Mouse (Mus musculus) liver, embryonic 14.5 days (tissue): Measurements from ENCODE around the gene Rexo4. TPM values are rescaled to one million over a fixed set of nuclear protein-coding genes. Genes with fewer than 3 reads are reported as not detected.

Source experiments
- ATAC-seq: fragments of 200-750 bp; cut with Nextera tagmentation; 2 replicates; pipeline ENCODE4 v1.8.0; 2017; ENCODE audit warnings: moderate number of reproducible peaks, mild to moderate bottlenecking, moderate library complexity; ENCODE audit not compliant: insufficient read depth
- DNase-seq, 3 experiments: peaks; one replicate each; pipeline ENCODE4 v3.0.0-alpha.2; 2012 to 2013; ENCODE audit warnings: low read depth in 3 of 3, low spot score in 3 of 3
- H3K27ac ChIP-seq: fragments of 300-500 bp; sonication (generic); 2 replicates; pipeline ENCODE4 v1.5.1; 2014; ENCODE audit warnings: moderate library complexity, mild to moderate bottlenecking, control low read depth, inconsistent platforms
- H3K27me3 ChIP-seq: fragments of 300-500 bp; sonication (generic); 2 replicates; pipeline ENCODE4 v1.6.1; 2014; ENCODE audit warnings: mild to moderate bottlenecking, low read length, moderate library complexity; ENCODE audit not compliant: control insufficient read depth, insufficient read depth
- H3K36me3 ChIP-seq: fragments of 300-500 bp; sonication (generic); replicated peaks from 2 replicates; pipeline ENCODE4 v1.6.1; 2014; ENCODE audit warnings: low read depth; ENCODE audit not compliant: control insufficient read depth, insufficient read depth
- H3K4me1 ChIP-seq, 2 experiments: fragments of 200-500 bp in 1 of 2; fragments of 300-500 bp in 1 of 2; sonication (generic) in 1 of 2; replicated peaks; 2 replicates each; pipeline ENCODE4 v1.6.1; 2012 to 2014; ENCODE audit warnings: antibody characterized with exemption in 1 of 2, inconsistent platforms in 1 of 2, low read length in 1 of 2; ENCODE audit not compliant: control insufficient read depth in 2 of 2, insufficient read depth in 2 of 2
- H3K4me2 ChIP-seq: fragments of 300-500 bp; sonication (generic); 2 replicates; pipeline ENCODE4 v1.6.1; 2014; ENCODE audit warnings: low read depth, mild to moderate bottlenecking, control low read depth, moderate library complexity
- H3K4me3 ChIP-seq, 2 experiments: fragments of 200-500 bp in 1 of 2; fragments of 300-500 bp in 1 of 2; sonication (generic) in 1 of 2; 2 replicates each; pipeline ENCODE4 v1.5.1; 2012 to 2014; ENCODE audit warnings: low read depth in 2 of 2, low read length in 2 of 2, mild to moderate bottlenecking in 2 of 2, control low read depth in 1 of 2, inconsistent platforms in 1 of 2, moderate library complexity in 1 of 2; ENCODE audit not compliant: insufficient read depth in 1 of 2
- H3K9ac ChIP-seq: fragments of 300-500 bp; sonication (generic); replicated peaks from 2 replicates; pipeline ENCODE4 v1.6.1; 2014; ENCODE audit warnings: mild to moderate bottlenecking, control low read depth, moderate library complexity
- H3K9me3 ChIP-seq: fragments of 300-500 bp; sonication (generic); 2 replicates; pipeline ENCODE4 v1.6.1; 2016; ENCODE audit warnings: low read length, mixed read lengths; ENCODE audit not compliant: control insufficient read depth
- CTCF ChIP-seq: IDR thresholded peaks from 2 replicates; pipeline ENCODE4 v1.5.1; 2016; ENCODE audit warnings: antibody characterized with exemption, low read depth, control low read depth
- EP300 ChIP-seq: IDR thresholded peaks from 2 replicates; pipeline ENCODE4 v1.6.1; 2016; ENCODE audit warnings: antibody characterized with exemption, low read depth
- WGBS: fragments of 180-500 bp; shearing (Covaris S2); extraction: QIAGEN DNeasy Blood & Tissue Kit; methylation state at CpG from one replicate; pipeline ENCODE4 v1.1.7; 2014; ENCODE audit not compliant: insufficient replicate concordance; 5-methylcytosine and 5-hydroxymethylcytosine counted together
- polyA plus RNA-seq, 2 experiments: library from polyadenylated mRNA; depleted of rRNA in 1 of 2; stranded (reverse) in 1 of 2; unstranded in 1 of 2; fragments of >200 nt; fragmentation: Nextera tagmentation in 1 of 2; extraction: Ambion mirVana in 1 of 2; gene quantifications; 2 replicates each; pipeline versions ENCODE4 v1.2.1 to v1.2.3; 2012 to 2014

The Rexo4 gene
- polyA plus RNA-seq, 2 experiments = 18.0 to 18.6 TPM

GRCm38 (mm10) chr2:26927745-26928476 lies 36.3 kb downstream of the Rexo4 start:
- no peak overlapping the region for H3K27ac ChIP-seq
- H3K27me3 ChIP-seq = no peaks in the 10 kb centered on the region
- 80% methylated on average over 6 of the region's 6 CpGs for WGBS
- H3K4me3 ChIP-seq = no peak overlapping the region
- TF ChIP-seq EP300 (no peak), CTCF (no peak)
- ATAC-seq (no peak), DNase-seq (no peak)
- H3K9ac ChIP-seq = no peak overlapping the region
- peaks cover 48% of the 10 kb centered on the region for H3K36me3 ChIP-seq
- H3K9me3 ChIP-seq = no peaks in the 10 kb centered on the region
- H3K4me1 ChIP-seq = peaks cover 9 to 15% of the 10 kb centered on the region in 2 experiments
- H3K4me2 ChIP-seq = no peak overlapping the region

GRCm38 (mm10) chr2:26921784-26922183 lies 42.4 kb downstream of the Rexo4 start:
- Histone ChIP-seq H3K27ac (no peak overlapping the region), H3K4me2 (no peak overlapping the region), H3K4me3 (no peak overlapping the region), H3K4me1 (peaks cover 8 to 10% of the 10 kb centered on the region in 2 experiments), H3K27me3 (no peaks in the 10 kb centered on the region), H3K36me3 (peaks cover 74% of the 10 kb centered on the region), H3K9ac (no peak overlapping the region), H3K9me3 (no peaks in the 10 kb centered on the region)
- DNase-seq (no peak), ATAC-seq (no peak)
- WGBS = 70% methylated on average over 9 of the region's 9 CpGs
- TF ChIP-seq CTCF (no peak), EP300 (no peak)

- Histone ChIP-seq H3K9ac (no peak overlapping the region), H3K4me2 (no peak overlapping the region), H3K4me3 (no peak overlapping the region), H3K9me3 (no peaks in the 10 kb centered on the region), H3K36me3 (peaks cover 59% of the 10 kb centered on the region), H3K27me3 (no peaks in the 10 kb centered on the region), H3K27ac (no peak overlapping the region), H3K4me1 (peaks cover 12 to 14% of the 10 kb centered on the region in 2 experiments)
- WGBS = 76% methylated on average over 6 of the region's 6 CpGs
- DNase-seq (no peak), ATAC-seq (no peak)
- TF ChIP-seq CTCF (no peak), EP300 (no peak)
Observed at GRCm38 (mm10) chr2:26920190-26920855, 43.9 kb downstream of the Rexo4 start.

GRCm38 (mm10) chr2:26919684-26920083 lies 44.5 kb downstream of the Rexo4 start:
- Histone ChIP-seq H3K4me3 (no peak overlapping the region), H3K4me2 (no peak overlapping the region), H3K27ac (no peak overlapping the region), H3K36me3 (peaks cover 55% of the 10 kb centered on the region), H3K9ac (no peak overlapping the region), H3K4me1 (peaks cover 12 to 18% of the 10 kb centered on the region in 2 experiments), H3K9me3 (no peaks in the 10 kb centered on the region), H3K27me3 (no peaks in the 10 kb centered on the region)
- no peak for ATAC-seq
- DNase-seq = no peak
- TF ChIP-seq CTCF (no peak), EP300 (no peak)
- 76% methylated on average over 3 of the region's 3 CpGs for WGBS

- Histone ChIP-seq H3K9ac (peak overlapping the region; percentile 72), H3K27me3 (no peaks in the 10 kb centered on the region), H3K36me3 (peaks cover 60% of the 10 kb centered on the region), H3K27ac (peak overlapping the region; percentile 62), H3K9me3 (no peaks in the 10 kb centered on the region), H3K4me1 (peaks cover 16 to 25% of the 10 kb centered on the region in 2 experiments), H3K4me2 (peak overlapping the region; percentile 99), H3K4me3 (peak overlapping the region; percentile 71 to 89)
- DNase-seq (no peak), ATAC-seq (peak; percentile 54)
- 1% methylated on average over 13 of the region's 13 CpGs for WGBS
- TF ChIP-seq EP300 (no peak), CTCF (no peak)
Observed at GRCm38 (mm10) chr2:26916738-26917137, 47.4 kb downstream of the Rexo4 start.
